Mouse (Mus musculus) myocyte (in vitro differentiated cells): ENCODE results near the gene Avpr2. TPM values are rescaled to one million over a fixed set of nuclear protein-coding genes. Genes with fewer than 3 reads are reported as not detected.
A peak's percentile ranks its signal among the peaks of the same experiment; 100 is the strongest.

Source experiments
- H3K27me3 ChIP-seq: one replicate; pipeline ENCODE4 v1.6.1; 2011; ENCODE audit not compliant: control insufficient read depth, insufficient read depth, insufficient read length
- H3K36me3 ChIP-seq: one replicate; pipeline ENCODE4 v1.6.1; 2011; ENCODE audit not compliant: control insufficient read depth, insufficient read depth
- H3K4me2 ChIP-seq: one replicate; pipeline ENCODE4 v1.6.1; 2011; ENCODE audit warnings: low read depth, control low read depth
- H3K4me3 ChIP-seq: one replicate; pipeline ENCODE4 v1.5.1; 2011; ENCODE audit warnings: mild to moderate bottlenecking, control low read depth, moderate library complexity
- H3K79me2 ChIP-seq: one replicate; pipeline ENCODE4 v1.6.1; 2011; ENCODE audit not compliant: control insufficient read depth, insufficient read depth
- H3ac ChIP-seq: one replicate; pipeline ENCODE4 v1.6.1; 2011; ENCODE audit not compliant: control insufficient read depth, insufficient read length
- CEBPB ChIP-seq: IDR thresholded peaks from 2 replicates; pipeline ENCODE4 v1.6.1; 2011; ENCODE audit warnings: mild to moderate bottlenecking, moderate library complexity; ENCODE audit not compliant: poor library complexity, insufficient read depth, severe bottlenecking
- E2F4 ChIP-seq: IDR thresholded peaks from one replicate; pipeline ENCODE4 v1.6.1; 2011; ENCODE audit warnings: mild to moderate bottlenecking, control low read depth, moderate library complexity; ENCODE audit not compliant: insufficient read depth
- MAX ChIP-seq: IDR thresholded peaks from one replicate; pipeline ENCODE4 v1.6.1; 2011; ENCODE audit warnings: low read depth, mild to moderate bottlenecking, control low read depth
- MYOD1 ChIP-seq, 3 experiments: IDR thresholded peaks; one replicate each; pipeline ENCODE4 v1.6.1; 2011; ENCODE audit warnings: control low read depth in 2 of 3, low read depth in 2 of 3, mild to moderate bottlenecking in 2 of 3, moderate library complexity in 1 of 3; ENCODE audit not compliant: insufficient read length in 2 of 3, control insufficient read depth in 1 of 3
- MYOG ChIP-seq, 3 experiments: IDR thresholded peaks; one replicate each; pipeline ENCODE4 v1.6.1; 2011; ENCODE audit warnings: control low read depth in 2 of 3, low read depth in 2 of 3, mild to moderate bottlenecking in 2 of 3; ENCODE audit not compliant: insufficient read length in 2 of 3, control insufficient read depth in 1 of 3, insufficient read depth in 1 of 3
- POLR2A ChIP-seq: IDR thresholded peaks from one replicate; pipeline ENCODE4 v1.6.1; 2011; ENCODE audit warnings: low read depth, mild to moderate bottlenecking, control low read depth, moderate library complexity; ENCODE audit not compliant: insufficient read length
- POLR2AphosphoS2 ChIP-seq: IDR thresholded peaks from one replicate; pipeline ENCODE4 v1.6.1; 2011; ENCODE audit warnings: low read depth, control low read depth; ENCODE audit not compliant: insufficient read length
- REST ChIP-seq: IDR thresholded peaks from one replicate; pipeline ENCODE4 v1.6.1; 2011; ENCODE audit warnings: mild to moderate bottlenecking, control low read depth, moderate library complexity; ENCODE audit not compliant: insufficient read depth, insufficient read length
- SRF ChIP-seq: IDR thresholded peaks from one replicate; pipeline ENCODE4 v1.6.1; 2011; ENCODE audit warnings: low read depth; ENCODE audit not compliant: control insufficient read depth, insufficient read length
- TCF12 ChIP-seq: IDR thresholded peaks from one replicate; pipeline ENCODE4 v1.6.1; 2011; ENCODE audit warnings: mild to moderate bottlenecking, control low read depth; ENCODE audit not compliant: poor library complexity, insufficient read depth, severe bottlenecking
- TCF3 ChIP-seq: IDR thresholded peaks from one replicate; pipeline ENCODE4 v1.6.1; 2011; ENCODE audit warnings: low read depth, control low read depth; ENCODE audit not compliant: insufficient read length
- USF1 ChIP-seq: IDR thresholded peaks from one replicate; pipeline ENCODE4 v1.6.1; 2011; ENCODE audit warnings: low read depth, mild to moderate bottlenecking, control low read depth, moderate library complexity
- polyA plus RNA-seq: library from polyadenylated mRNA; unstranded; fragments of >200 nt; fragmentation: generic; extraction: Trizol; gene quantifications from one replicate; pipeline ENCODE4 v1.2.1, GENCODE M21; 2012; ENCODE audit warnings: missing spikeins

The Avpr2 gene
- polyA plus RNA-seq, 1 experiment, result not detected

DNA sequence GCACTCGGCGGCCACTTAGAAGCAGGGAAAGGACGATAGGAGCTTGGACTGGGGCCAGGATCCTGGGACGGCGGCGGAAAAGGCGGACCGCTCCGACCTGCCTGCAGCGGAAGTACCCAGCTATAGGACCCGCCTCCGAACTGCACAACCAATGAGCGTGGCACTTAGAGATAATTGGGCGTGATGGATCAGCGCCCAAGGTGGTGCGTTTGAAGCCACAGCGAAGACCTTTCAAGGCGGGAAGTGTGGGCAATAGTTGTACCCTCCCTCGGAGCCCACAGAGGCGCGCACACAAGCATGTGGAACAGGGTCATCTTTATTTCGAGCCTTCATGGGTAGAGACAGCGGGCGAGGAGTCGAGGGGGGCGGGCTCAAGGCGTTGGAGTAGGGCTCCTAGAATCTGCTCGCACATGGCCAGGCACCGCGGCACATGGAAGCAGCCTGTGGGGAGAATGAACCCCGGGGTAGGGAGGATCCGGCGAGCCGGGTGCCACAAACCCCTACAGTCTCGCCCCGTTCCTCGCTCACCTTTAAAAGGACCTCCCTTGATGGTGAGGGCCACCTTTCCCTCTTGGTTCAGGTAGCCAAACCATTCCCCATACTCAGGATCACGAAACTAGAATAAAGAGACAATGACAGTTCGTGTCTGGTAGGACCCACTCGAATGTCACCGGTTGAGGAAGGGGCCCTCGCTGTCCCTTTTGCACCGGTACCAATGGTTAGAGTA, 30.1 kb downstream of the Avpr2 start, which contains the start of the genes Arhgap4 and Naa10:
Gene Arhgap4 (minus strand): TSS at position 48 of the 727 bp plus-strand sequence.
Gene Naa10 (minus strand): TSS at position 122 of the 727 bp plus-strand sequence.
- peak; percentile 79 for TF ChIP-seq POLR2AphosphoS2
- no peak for TF ChIP-seq MAX
- TF ChIP-seq POLR2A, result peak; percentile 51
- H3K4me2 ChIP-seq, result peak within 1 kb of the TSS; percentile 86
- H3ac ChIP-seq, result peak within 1 kb of the TSS; percentile 35
- H3K4me3 ChIP-seq, result peak within 1 kb of the TSS; percentile 53
- H3K36me3 ChIP-seq, result no peaks in the 10 kb centered on the region
- H3K79me2 ChIP-seq, result peaks cover 6% of the 10 kb centered on the region
- H3K27me3 ChIP-seq, result no peaks in the 10 kb centered on the region

GRCm38 (mm10) chrX:73922550-73922882, 30.6 kb downstream of the Avpr2 start:
- TF ChIP-seq POLR2AphosphoS2 (no peak), CEBPB (no peak), SRF (no peak)
- Histone ChIP-seq H3K36me3 (no peaks in the 10 kb centered on the region), H3K79me2 (peaks cover 6% of the 10 kb centered on the region), H3ac (no peak overlapping the region), H3K4me3 (peak overlapping the region; percentile 53), H3K27me3 (no peaks in the 10 kb centered on the region), H3K4me2 (peak overlapping the region; percentile 58)

- Histone ChIP-seq H3K79me2 (no peaks in the 10 kb centered on the region), H3K4me3 (peak within 1 kb of the TSS; percentile 31), H3K4me2 (peak within 1 kb of the TSS; percentile 73), H3K27me3 (no peaks in the 10 kb centered on the region), H3ac (no peak within 1 kb of the TSS), H3K36me3 (no peaks in the 10 kb centered on the region)
- peak; percentile 45 for TF ChIP-seq POLR2A
- TF ChIP-seq TCF3, result no peak
- no peak for TF ChIP-seq MAX
- no peak for TF ChIP-seq SRF
Observed at GRCm38 (mm10) chrX:73930402-73931062, 38.6 kb downstream of the Avpr2 start, which contains the start of gene Renbp. Renbp (minus strand) TSS chrX:73930850.

GRCm38 (mm10) chrX:73931871-73932270, 40.0 kb downstream of the Avpr2 start:
- no peaks in the 10 kb centered on the region for H3K79me2 ChIP-seq
- H3K36me3 ChIP-seq, result no peaks in the 10 kb centered on the region
- no peak for TF ChIP-seq CEBPB
- no peak for TF ChIP-seq TCF12
- no peak for TF ChIP-seq POLR2A
- no peak for TF ChIP-seq TCF3
- no peak for TF ChIP-seq SRF
- TF ChIP-seq E2F4, result no peak
- no peak for TF ChIP-seq REST
- TF ChIP-seq MAX, result no peak
- no peak for TF ChIP-seq MYOG (IDR thresholded peaks at IDR 0.05; ENCODE audit: control insufficient read depth in 1 of 3, insufficient read depth in 1 of 3, insufficient read length in 2 of 3, low read depth in 2 of 3)
- no peak for TF ChIP-seq POLR2AphosphoS2
- TF ChIP-seq MYOD1 (IDR thresholded peaks at IDR 0.05; ENCODE audit: control insufficient read depth in 1 of 3, insufficient read length in 2 of 3, low read depth in 2 of 3), result no peak
- no peak for TF ChIP-seq USF1
- no peak overlapping the region for H3K4me3 ChIP-seq
- no peak overlapping the region for H3K4me2 ChIP-seq
- H3ac ChIP-seq, result no peak overlapping the region
- H3K27me3 ChIP-seq, result no peaks in the 10 kb centered on the region

- Histone ChIP-seq H3K79me2 (no peaks in the 10 kb centered on the region), H3ac (no peak overlapping the region), H3K4me3 (no peak overlapping the region), H3K36me3 (peaks cover 7% of the 10 kb centered on the region), H3K27me3 (no peaks in the 10 kb centered on the region), H3K4me2 (no peak overlapping the region)
- TF ChIP-seq REST (no peak), MYOG (IDR thresholded peaks at IDR 0.05; ENCODE audit: control insufficient read depth in 1 of 3, insufficient read depth in 1 of 3, insufficient read length in 2 of 3, low read depth in 2 of 3) (no peak), TCF12 (no peak), USF1 (no peak), MYOD1 (IDR thresholded peaks at IDR 0.05; ENCODE audit: control insufficient read depth in 1 of 3, insufficient read length in 2 of 3, low read depth in 2 of 3) (no peak), POLR2AphosphoS2 (no peak), MAX (no peak), POLR2A (no peak), TCF3 (no peak), CEBPB (no peak), E2F4 (no peak), SRF (no peak)
Observed at GRCm38 (mm10) chrX:73941860-73942259, 50.0 kb downstream of the Avpr2 start.
